Comparison of ENCODE assay signal across 8 mouse cellular contexts in genomic region chr7:62463007-62463877, GRCm38 (mm10). TPM values are rescaled to one million over a fixed set of nuclear protein-coding genes. Genes with fewer than 3 reads are reported as not detected.
DNase-seq lines count a peak whose midpoint lies in the region; ATAC-seq lines count a peak whose summit lies in the region.

No protein-coding gene starts in this region.

- H3K9me3 ChIP-seq in forebrain, embryonic 14.5 days (replicated peaks; ENCODE audit: control insufficient read depth, low read length), result 0 out of 2 replicates have a peak, but pooled peaks cover 5% of the 10 kb centered on the region
- no peaks in the 10 kb centered on the region for H3K9me3 ChIP-seq in hindbrain, embryonic 15.5 days
- H3K9me3 ChIP-seq in liver, embryonic 15.5 days (replicated peaks), result no peaks in the 10 kb centered on the region

- DNase-seq in left cerebral cortex, postnatal 4 days, result peak; percentile 30
- DNase-seq in left cerebral cortex, adult 11 months (ENCODE audit: low spot score), result no peak
- peak; percentile 5 for DNase-seq in adrenal gland, postnatal 25 days
- DNase-seq in forebrain, embryonic 14.5 days (ENCODE audit: low spot score), result peak; percentile 60
- peak; percentile 12 for DNase-seq in right cerebral cortex, postnatal 14 days
- DNase-seq in thymus, postnatal 0 days (ENCODE audit: low spot score), result no peak

- 29% methylated on average over 55 of the region's 55 CpGs for WGBS in forebrain, embryonic 14.5 days
- 27% methylated on average over 55 of the region's 55 CpGs for WGBS in hindbrain, embryonic 15.5 days
- WGBS in liver, embryonic 15.5 days (ENCODE audit: insufficient replicate concordance), result 23% methylated on average over 55 of the region's 55 CpGs

- H3K27me3 ChIP-seq in forebrain, embryonic 14.5 days (replicated peaks; ENCODE audit: control insufficient read depth, insufficient read depth, low read length), result no peaks in the 10 kb centered on the region
- no peaks in the 10 kb centered on the region for H3K27me3 ChIP-seq in hindbrain, embryonic 15.5 days
- H3K27me3 ChIP-seq in liver, embryonic 15.5 days, result peaks cover 12% of the 10 kb centered on the region; the same call in 1 of the 2 replicates

- intact Hi-C loops in left cerebral cortex, postnatal 4 days (cut with DNase I), result no loop called here

- H3K4me2 ChIP-seq in forebrain, embryonic 14.5 days (ENCODE audit: low read length), result peak overlapping the region; percentile 56
- peak overlapping the region; percentile 73 for H3K4me2 ChIP-seq in hindbrain, embryonic 15.5 days
- H3K4me2 ChIP-seq in liver, embryonic 15.5 days, result peak overlapping the region; percentile 67

- peak overlapping the region; percentile 80 for H3K9ac ChIP-seq in forebrain, embryonic 14.5 days (ENCODE audit: low read length)
- peak overlapping the region; percentile 55 for H3K9ac ChIP-seq in hindbrain, embryonic 15.5 days
- H3K9ac ChIP-seq in liver, embryonic 15.5 days, result no peak overlapping the region

- H3K4me3 ChIP-seq in forebrain, embryonic 14.5 days (ENCODE audit: low read depth, low read length), result peak overlapping the region; percentile 56
- peak overlapping the region; percentile 56 for H3K4me3 ChIP-seq in hindbrain, embryonic 15.5 days
- peak overlapping the region; percentile 49 for H3K4me3 ChIP-seq in liver, embryonic 15.5 days (replicated peaks)

- ATAC-seq in forebrain, embryonic 14.5 days, result peak; percentile 24
- peak; percentile 40 for ATAC-seq in hindbrain, embryonic 15.5 days (ENCODE audit: low FRiP score, low read depth)
- no peak for ATAC-seq in liver, embryonic 15.5 days (ENCODE audit: insufficient read depth)

- no peaks in the 10 kb centered on the region for H3K36me3 ChIP-seq in forebrain, embryonic 14.5 days (ENCODE audit: control insufficient read depth, insufficient read depth, low read length)
- no peaks in the 10 kb centered on the region for H3K36me3 ChIP-seq in hindbrain, embryonic 15.5 days
- no peaks in the 10 kb centered on the region for H3K36me3 ChIP-seq in liver, embryonic 15.5 days (replicated peaks)

- H3K4me1 ChIP-seq in forebrain, embryonic 14.5 days (ENCODE audit: control insufficient read depth, insufficient read depth, low read length), result no peaks in the 10 kb centered on the region
- H3K4me1 ChIP-seq in hindbrain, embryonic 15.5 days (replicated peaks), result peaks cover 8% of the 10 kb centered on the region; the same call in 1 of the 2 replicates
- H3K4me1 ChIP-seq in liver, embryonic 15.5 days (replicated peaks), result no peaks in the 10 kb centered on the region

- peak overlapping the region; percentile 87 for H3K27ac ChIP-seq in forebrain, embryonic 14.5 days (ENCODE audit: low read depth, low read length)
- peak overlapping the region; percentile 78 for H3K27ac ChIP-seq in hindbrain, embryonic 15.5 days (replicated peaks)
- H3K27ac ChIP-seq in liver, embryonic 15.5 days (replicated peaks), result no peak overlapping the region

RNA-seq across cellular contexts. Expression of gene Peg12, which starts 1.1 kb away (rescaled TPM):
- 1 to 10 TPM; 1.5 to 2.5 TPM for total RNA-seq in left cerebral cortex, postnatal 4 days (2021)
- total RNA-seq in adrenal gland, postnatal 25 days (2021), result 2.0 and 3.1 TPM in 2 replicates
- polyA plus RNA-seq in forebrain, embryonic 14.5 days (2014; fragmentation: Nextera tagmentation; extraction: Ambion mirVana), result 18.9 and 25.5 TPM in 2 replicates
- polyA plus RNA-seq in hindbrain, embryonic 15.5 days (2015; fragmentation: Nextera tagmentation; extraction: Ambion mirVana), result 10.0 and 12.5 TPM in 2 replicates
- polyA plus RNA-seq in liver, embryonic 15.5 days (2015; fragmentation: Nextera tagmentation; extraction: Ambion mirVana), result 1.6 and 1.7 TPM in 2 replicates
- polyA plus RNA-seq in thymus, postnatal 0 days (2015; fragmentation: Nextera tagmentation; extraction: Ambion mirVana), result 2.7 and 3.0 TPM in 2 replicates

RNA-seq across cellular contexts. Expression of gene Mkrn3, which starts 43.3 kb away (rescaled TPM):
- total RNA-seq in left cerebral cortex, postnatal 4 days (2021), result 10 to 100 TPM; 17.9 to 19.8 TPM
- 1.3 and 1.9 TPM in 2 replicates for total RNA-seq in adrenal gland, postnatal 25 days (2021)
- 20.0 and 23.7 TPM in 2 replicates for polyA plus RNA-seq in forebrain, embryonic 14.5 days (2014; fragmentation: Nextera tagmentation; extraction: Ambion mirVana)
- polyA plus RNA-seq in hindbrain, embryonic 15.5 days (2015; fragmentation: Nextera tagmentation; extraction: Ambion mirVana), result 20.9 and 22.4 TPM in 2 replicates
- 0.31 and 0.48 TPM in 2 replicates for polyA plus RNA-seq in liver, embryonic 15.5 days (2015; fragmentation: Nextera tagmentation; extraction: Ambion mirVana)
- 0.98 and 1.1 TPM in 2 replicates for polyA plus RNA-seq in thymus, postnatal 0 days (2015; fragmentation: Nextera tagmentation; extraction: Ambion mirVana)

Comparison
In these comparisons a context has a peak if more than half of its experiments do, and no peak if none do; other contexts are left out.
1. DNase-seq: peak in left cerebral cortex, postnatal 4 days (single experiment), adrenal gland, postnatal 25 days (single experiment), forebrain, embryonic 14.5 days (single experiment) and right cerebral cortex, postnatal 14 days (single experiment); none in left cerebral cortex, adult 11 months (single experiment) and thymus, postnatal 0 days (single experiment).
2. RNA of gene Mkrn3, which starts 43.3 kb away (polyA plus RNA-seq): 20.9 to 22.4 TPM in hindbrain, embryonic 15.5 days and 20.0 to 23.7 TPM in forebrain, embryonic 14.5 days; 0.98 to 1.1 TPM in thymus, postnatal 0 days and 0.31 to 0.48 TPM in liver, embryonic 15.5 days; every median in the first group is over 10 times any median in the second.
3. Peak in every context shown above with its lines, with median percentiles within 50 percentile points of each other: H3K4me2 ChIP-seq and H3K4me3 ChIP-seq.